Mouse (Mus musculus): ENCODE results near the gene Drc3.

GRCm38 (mm10) chr11:60335771-60336170 lies 17.4 kb upstream of the Drc3 start:
- TF ChIP-seq CTCF (IDR thresholded peaks at IDR 0.05; ENCODE audit: insufficient read depth, low read depth, low read length): no peak
- no peak for TF ChIP-seq POLR2A (IDR thresholded peaks at IDR 0.05; ENCODE audit: insufficient read depth, low read depth, low read length)

All from olfactory bulb, adult 2 months (tissue).